Mouse (Mus musculus) spleen, embryonic (tissue): ENCODE data around the gene Kif21a.

ENCODE experiments used
- CTCF ChIA-PET: fragments of 350-600 bp; sonication (Branson Sonifier 250); formaldehyde crosslinking; loops from one replicate; lab custom pipeline; 2022; lab: Charles Lee

The Kif21a gene

DNA sequence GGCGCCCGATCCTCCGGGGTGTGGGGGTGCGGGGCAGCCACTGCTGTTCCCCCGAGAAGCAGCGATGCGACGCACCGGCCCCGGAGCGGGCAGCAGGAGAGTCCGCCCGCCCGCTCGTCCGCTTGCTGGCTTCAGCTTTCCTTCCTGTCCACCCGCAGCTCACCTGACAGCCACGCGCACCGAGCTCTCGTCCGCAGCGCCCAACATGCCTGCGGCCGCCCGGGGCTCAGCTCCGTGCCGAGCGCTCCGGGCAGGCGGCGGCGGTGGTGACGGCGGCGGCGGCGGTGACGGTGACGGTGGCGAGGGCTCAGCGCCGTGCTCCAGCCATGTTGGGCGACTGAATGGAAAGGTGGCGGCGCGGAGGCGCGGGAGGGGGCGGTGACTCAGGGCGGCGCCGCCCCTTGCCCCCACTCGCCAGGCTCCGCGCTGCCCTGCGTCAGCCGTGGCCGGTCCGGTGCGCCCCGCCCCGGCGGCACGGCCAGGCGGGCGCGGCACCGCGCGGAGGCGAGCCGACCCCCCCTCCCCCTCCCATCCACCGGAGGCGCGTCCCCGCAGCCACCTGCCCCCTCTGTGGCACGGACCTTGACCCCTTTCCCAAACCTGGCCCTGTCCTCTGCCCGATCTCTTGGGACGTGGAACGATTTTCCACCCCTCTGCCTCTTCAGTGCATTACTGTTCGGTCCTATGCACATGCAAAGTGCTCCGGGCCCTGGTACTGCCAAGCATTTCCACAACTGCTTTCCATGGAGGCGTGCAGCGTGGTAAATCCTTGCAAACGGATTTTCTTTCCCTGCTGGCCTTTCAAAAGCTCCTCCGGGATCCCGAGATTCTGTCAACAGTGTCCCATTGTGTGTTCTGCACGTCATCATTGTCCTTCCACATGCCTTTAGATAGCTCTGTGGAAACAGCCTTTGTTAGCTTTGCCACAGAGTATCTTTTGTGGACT, at the start of gene Kif21a:
Kif21a (minus strand) TSS at position 453 of the 946 bp plus-strand sequence.
- CTCF ChIA-PET, result no interaction called here

- CTCF ChIA-PET, result no interaction called here
Measured at GRCm38 (mm10) chr15:91096606-91097005, 46.9 kb upstream of the Kif21a start.

- CTCF ChIA-PET, result no interaction called here
Measured at GRCm38 (mm10) chr15:91089427-91089826, 39.7 kb upstream of the Kif21a start.

GRCm38 (mm10) chr15:91088071-91088470, 38.3 kb upstream of the Kif21a start:
- CTCF ChIA-PET, result no interaction called here

DNA sequence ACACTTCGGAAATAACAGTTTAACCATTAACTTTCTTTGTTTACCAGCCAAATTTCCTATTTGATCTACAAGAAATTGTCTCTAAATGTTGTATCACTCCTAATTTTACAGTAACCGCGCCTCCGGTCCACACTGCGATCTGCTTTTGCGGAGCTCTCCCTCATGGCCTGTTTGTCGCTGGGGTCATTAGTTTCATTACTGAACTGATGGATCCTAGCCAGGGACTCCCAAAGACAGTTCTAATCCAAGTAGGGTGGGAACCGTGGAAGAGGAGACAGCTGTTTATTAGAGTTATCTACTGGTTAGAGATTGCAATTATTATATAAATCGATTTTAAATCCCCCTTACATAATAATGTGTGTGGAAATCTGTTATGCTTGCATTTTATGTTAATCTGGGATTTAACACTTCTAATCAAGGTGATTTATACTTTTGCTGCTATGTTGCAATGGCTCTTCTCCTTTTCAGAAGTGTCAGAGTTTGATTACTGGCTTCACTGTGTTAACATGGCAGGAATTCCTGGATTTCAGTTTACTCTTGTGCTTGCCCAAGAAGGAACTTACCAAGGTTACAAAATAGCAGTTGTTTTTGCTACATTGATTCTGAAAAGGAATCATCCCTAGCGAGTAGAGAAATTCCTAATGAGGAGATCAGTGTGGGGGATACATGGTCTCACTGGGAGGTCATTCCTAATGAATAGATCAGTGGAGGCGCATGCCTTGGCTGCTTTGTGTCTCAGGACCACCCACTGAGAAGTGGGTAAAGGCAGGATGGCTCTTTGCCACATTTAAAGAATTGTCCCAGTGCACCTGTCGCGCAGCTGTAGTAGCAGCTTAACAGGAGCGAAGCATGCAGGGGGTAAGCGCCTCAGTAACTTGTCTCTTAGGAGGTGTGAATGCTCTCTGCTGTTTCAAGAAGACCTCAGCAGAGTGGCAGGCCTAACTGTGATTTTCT, 28.0 kb upstream of the Kif21a start:
- CTCF ChIA-PET, result no interaction called here

DNA sequence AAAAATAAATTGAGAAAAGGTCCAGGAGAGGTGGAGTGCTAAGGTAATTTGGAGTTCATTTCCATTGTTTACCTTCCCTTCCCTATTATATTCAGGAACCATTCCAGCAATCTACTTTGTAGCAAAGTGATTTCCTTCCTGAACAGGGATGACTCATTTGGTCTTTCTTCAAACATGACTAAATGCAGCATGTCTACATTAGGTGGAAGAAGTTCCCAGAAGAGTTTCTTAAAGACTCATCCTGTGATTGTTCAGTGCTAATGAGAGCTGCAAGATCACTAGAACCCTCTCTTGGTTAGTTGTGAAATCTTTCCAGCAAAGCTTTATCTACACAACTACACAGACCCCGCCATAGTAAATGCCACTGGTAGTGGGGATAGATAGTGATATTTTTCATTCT, 22.7 kb upstream of the Kif21a start:
- CTCF ChIA-PET, result no interaction called here

DNA sequence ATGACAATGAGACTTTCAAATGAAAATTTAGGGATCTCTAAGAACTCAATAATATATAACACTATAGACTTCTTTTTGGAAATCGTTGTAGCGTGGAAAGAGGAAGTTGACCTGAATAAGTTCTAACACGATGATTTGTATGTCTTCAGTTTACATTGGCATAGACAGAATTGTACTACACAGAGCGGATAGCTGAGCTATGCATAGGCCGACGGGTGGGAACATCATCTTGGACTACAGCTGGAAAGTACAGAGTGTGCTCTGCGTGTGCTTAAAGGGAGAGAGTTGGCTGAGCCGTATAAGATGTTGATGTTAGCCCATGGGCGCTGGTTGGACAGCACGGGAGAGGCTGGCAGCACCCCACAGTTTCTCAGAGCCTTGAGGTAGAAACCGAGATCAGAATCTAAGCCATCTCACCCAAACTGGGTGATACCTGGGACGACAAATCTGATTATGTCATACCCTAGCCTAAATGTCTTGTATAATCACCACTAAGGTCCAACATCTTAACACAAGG, 14.6 kb upstream of the Kif21a start:
- CTCF ChIA-PET, result no interaction called here

DNA sequence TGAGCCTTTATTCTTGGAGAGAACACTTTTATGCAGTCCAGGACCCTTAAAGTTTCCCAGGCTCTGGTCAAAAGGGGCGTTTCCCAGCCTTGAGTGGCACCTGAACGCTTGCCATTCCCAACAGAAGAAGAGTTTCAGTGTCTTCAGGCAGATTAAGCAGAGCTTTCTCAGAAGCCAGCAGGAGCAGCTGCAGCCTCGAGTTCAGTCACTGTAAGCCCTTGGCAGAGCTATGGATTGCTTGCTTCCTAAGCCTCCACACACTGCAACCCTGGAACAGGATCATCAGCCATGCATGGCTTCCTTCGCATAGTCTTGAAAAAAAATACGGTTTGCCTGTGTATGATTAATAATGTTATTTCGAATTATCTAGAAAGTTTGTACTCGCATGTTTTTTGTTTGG, 14.1 kb upstream of the Kif21a start:
- CTCF ChIA-PET, result no interaction called here

DNA sequence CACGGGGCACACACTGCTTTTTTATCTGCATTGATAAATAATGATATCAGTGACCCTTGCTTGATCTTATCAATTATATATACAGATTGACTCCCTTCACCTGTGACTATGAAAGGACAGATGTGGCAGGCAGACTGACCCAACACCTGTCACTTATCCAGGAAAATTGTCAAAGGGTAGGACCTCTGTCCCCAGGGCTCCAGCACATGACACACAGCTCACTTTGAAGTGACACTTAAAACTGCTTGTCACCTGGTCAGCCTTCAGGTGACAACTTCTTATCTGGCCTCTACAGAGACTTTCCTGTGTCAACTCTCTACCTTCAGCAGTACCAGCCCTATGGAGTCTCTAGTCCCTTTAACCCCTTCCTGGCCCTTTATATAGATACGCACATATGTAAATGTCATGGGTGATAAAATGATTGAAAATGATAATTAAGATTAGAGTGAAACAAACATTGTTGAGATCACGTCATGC, 7.2 kb upstream of the Kif21a start:
- CTCF ChIA-PET, result no interaction called here

GRCm38 (mm10) chr15:91056176-91056865, 6.6 kb upstream of the Kif21a start:
- CTCF ChIA-PET, result no interaction called here

GRCm38 (mm10) chr15:91048951-91049495, 725 bp downstream of the Kif21a start:
- CTCF ChIA-PET, result no interaction called here

GRCm38 (mm10) chr15:91047627-91048026, 2.1 kb downstream of the Kif21a start:
- CTCF ChIA-PET, result no interaction called here

GRCm38 (mm10) chr15:91046506-91046905, 3.2 kb downstream of the Kif21a start:
- CTCF ChIA-PET, result no interaction called here

- CTCF ChIA-PET, result no interaction called here
Measured at GRCm38 (mm10) chr15:91043263-91043662, 6.5 kb downstream of the Kif21a start.

GRCm38 (mm10) chr15:91038860-91039259, 10.9 kb downstream of the Kif21a start:
- CTCF ChIA-PET, result no interaction called here

- CTCF ChIA-PET, result no interaction called here
Measured at GRCm38 (mm10) chr15:91034090-91034489, 15.7 kb downstream of the Kif21a start.

DNA sequence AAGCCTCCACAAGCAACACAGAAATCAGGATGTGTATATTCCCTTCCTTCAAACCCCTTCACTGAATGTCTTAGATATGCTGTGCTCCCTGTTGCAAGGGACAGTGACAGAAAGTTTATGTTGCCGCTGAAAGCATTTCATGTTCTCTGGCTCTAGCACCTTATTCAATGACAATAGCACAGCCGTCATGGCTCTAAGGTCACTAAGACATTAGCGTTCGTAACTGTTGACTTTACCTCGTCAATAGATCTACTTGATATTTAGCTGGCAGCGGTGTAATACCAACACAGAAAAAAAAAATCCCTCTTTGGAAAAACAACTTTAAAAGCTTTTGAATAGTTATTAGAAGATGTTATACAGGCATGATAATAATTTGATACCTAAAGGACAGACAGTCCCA, 16.2 kb downstream of the Kif21a start:
- CTCF ChIA-PET, result no interaction called here

DNA sequence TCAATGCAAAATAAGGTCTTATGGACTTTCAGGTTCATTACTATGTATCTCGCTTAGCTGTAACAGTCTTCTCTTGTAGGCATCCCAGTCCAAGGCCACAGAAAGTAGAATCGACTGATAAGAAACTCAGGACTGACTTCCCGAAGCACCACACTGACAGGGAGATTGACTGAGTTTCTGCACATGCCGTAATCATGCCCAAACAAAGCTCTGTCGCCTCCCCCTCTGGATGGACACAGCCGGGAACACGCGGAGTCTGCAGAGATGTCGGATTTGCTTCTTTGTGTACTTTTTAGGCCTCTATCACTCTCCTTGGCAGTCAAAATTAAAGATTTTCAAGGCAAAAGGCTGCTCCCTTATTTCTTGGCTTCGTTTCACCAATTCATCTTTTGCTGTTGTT, 20.8 kb downstream of the Kif21a start:
- CTCF ChIA-PET, result no interaction called here

DNA sequence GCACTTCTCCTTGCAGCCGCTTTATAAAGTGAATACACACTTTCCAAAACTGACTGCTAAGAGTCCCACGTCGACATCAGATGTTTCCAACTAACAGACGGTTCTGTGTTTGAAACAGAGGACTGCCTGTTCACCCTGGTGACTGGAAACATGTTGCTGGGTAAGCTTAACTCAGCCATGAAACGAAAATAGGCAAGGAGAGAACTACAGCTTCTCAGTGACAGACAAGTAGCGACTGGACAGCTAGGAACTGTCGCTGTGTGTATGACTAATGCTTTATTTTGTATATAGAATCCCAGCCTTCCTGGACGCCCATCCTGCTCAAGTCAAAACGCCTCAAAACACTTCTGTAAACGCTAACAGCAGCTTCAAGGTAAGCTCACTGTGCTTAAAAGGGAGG, 21.3 kb downstream of the Kif21a start:
- CTCF ChIA-PET, result no interaction called here

GRCm38 (mm10) chr15:91022276-91022675, 27.5 kb downstream of the Kif21a start:
- CTCF ChIA-PET, result no interaction called here

DNA sequence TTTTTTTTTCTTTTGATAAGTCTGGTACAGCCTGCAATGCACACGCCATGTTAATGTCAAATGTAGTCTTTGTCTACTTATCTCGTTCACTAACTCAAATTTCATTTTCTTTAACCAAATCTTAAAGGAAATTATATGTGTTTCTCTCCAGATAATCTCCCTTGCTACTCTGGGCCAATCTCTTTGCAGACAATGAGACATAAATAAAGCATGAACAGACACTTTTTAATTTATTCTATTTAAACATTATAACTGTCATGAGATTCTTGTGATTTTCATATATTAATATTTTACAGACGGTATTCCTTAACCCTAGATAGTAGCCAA, 30.9 kb downstream of the Kif21a start:
- CTCF ChIA-PET, result no interaction called here
